Mouse (Mus musculus) C2C12 (cell line): ENCODE measurements around the gene Cltc. TPM values are rescaled to one million over a fixed set of nuclear protein-coding genes. Genes with fewer than 3 reads are reported as not detected.

ENCODE experiments used
- H3K27me3 ChIP-seq: one replicate; pipeline ENCODE4 v1.6.1; 2011; ENCODE audit not compliant: control insufficient read depth, insufficient read depth, insufficient read length
- H3K36me3 ChIP-seq: one replicate; pipeline ENCODE4 v1.6.1; 2011; ENCODE audit not compliant: control insufficient read depth, insufficient read depth
- H3K4me3 ChIP-seq: one replicate; pipeline ENCODE4 v1.5.1; 2011; ENCODE audit warnings: mild to moderate bottlenecking, control low read depth; ENCODE audit not compliant: poor library complexity, insufficient read depth, severe bottlenecking
- H3K79me2 ChIP-seq: one replicate; pipeline ENCODE4 v1.6.1; 2011; ENCODE audit not compliant: control insufficient read depth, insufficient read depth
- H3K79me3 ChIP-seq: one replicate; pipeline ENCODE4 v1.6.1; 2011; ENCODE audit warnings: low read depth, control low read depth
- H3ac ChIP-seq: one replicate; pipeline ENCODE3; 2011; ENCODE audit warnings: low read depth; ENCODE audit not compliant: control insufficient read depth, insufficient read length
- CEBPB ChIP-seq: IDR thresholded peaks from one replicate; pipeline ENCODE4 v1.6.1; 2011; ENCODE audit warnings: low read depth, mild to moderate bottlenecking, control low read depth, moderate library complexity
- CTCF ChIP-seq: IDR thresholded peaks from one replicate; pipeline ENCODE4 v1.5.1; 2011; ENCODE audit not compliant: control insufficient read depth, insufficient read depth, insufficient read length
- FOSL1 ChIP-seq: IDR thresholded peaks from one replicate; pipeline ENCODE4 v1.8.0; 2011; ENCODE audit warnings: mild to moderate bottlenecking, low read length; ENCODE audit not compliant: poor library complexity, insufficient read depth, severe bottlenecking
- MAX ChIP-seq: IDR thresholded peaks from one replicate; pipeline ENCODE4 v1.6.1; 2011; ENCODE audit warnings: mild to moderate bottlenecking, control low read depth
- MYOD1 ChIP-seq: IDR thresholded peaks from one replicate; pipeline ENCODE4 v1.6.1; 2011; ENCODE audit warnings: low read depth; ENCODE audit not compliant: control insufficient read depth, insufficient read length
- MYOG ChIP-seq: IDR thresholded peaks from one replicate; pipeline ENCODE4 v1.6.1; 2011; ENCODE audit not compliant: control insufficient read depth, insufficient read length; ENCODE audit errors: extremely low read depth
- USF1 ChIP-seq: IDR thresholded peaks from one replicate; pipeline ENCODE4 v1.6.1; 2011; ENCODE audit warnings: low read depth, mild to moderate bottlenecking, control low read depth, moderate library complexity
- polyA plus RNA-seq: library from polyadenylated mRNA; unstranded; fragments of >200 nt; fragmentation: generic; extraction: Trizol; gene quantifications from one replicate; pipeline ENCODE4 v1.2.1, GENCODE M21; 2012; ENCODE audit warnings: missing spikeins

Gene Cltc
- polyA plus RNA-seq, 1 experiment: 65.1 TPM

- Histone ChIP-seq H3K79me2 (peaks cover 97% of the 10 kb centered on the region), H3K36me3 (peaks cover 52% of the 10 kb centered on the region), H3K4me3 (no peak overlapping the region), H3ac (no peak overlapping the region), H3K27me3 (no peaks in the 10 kb centered on the region), H3K79me3 (peaks cover 70% of the 10 kb centered on the region)
- no peak for TF ChIP-seq MYOG
- TF ChIP-seq MYOD1: no peak
- no peak for TF ChIP-seq FOSL1
- TF ChIP-seq CTCF: no peak
- no peak for TF ChIP-seq USF1
- TF ChIP-seq CEBPB: no peak
- TF ChIP-seq MAX: no peak
These were observed 19.9 kb downstream of the Cltc start for GRCm38 (mm10) chr11:86737301-86738000.

- no peak for TF ChIP-seq MYOG
- no peak for TF ChIP-seq FOSL1
- no peak for TF ChIP-seq MYOD1
- TF ChIP-seq USF1: no peak
- no peak for TF ChIP-seq CTCF
- no peak for TF ChIP-seq MAX
- no peak for TF ChIP-seq CEBPB
- peaks cover 49% of the 10 kb centered on the region for H3K79me3 ChIP-seq
- H3ac ChIP-seq: no peak overlapping the region
- H3K4me3 ChIP-seq: no peak overlapping the region
- peaks cover 82% of the 10 kb centered on the region for H3K79me2 ChIP-seq
- no peaks in the 10 kb centered on the region for H3K27me3 ChIP-seq
- peaks cover 69% of the 10 kb centered on the region for H3K36me3 ChIP-seq
These were observed 22.4 kb downstream of the Cltc start for GRCm38 (mm10) chr11:86734993-86735392.

- peaks cover 81% of the 10 kb centered on the region for H3K79me2 ChIP-seq
- H3K4me3 ChIP-seq: no peak overlapping the region
- H3K36me3 ChIP-seq: peaks cover 71% of the 10 kb centered on the region
- TF ChIP-seq USF1: no peak
- no peak for TF ChIP-seq MYOD1
- TF ChIP-seq MYOG: no peak
- TF ChIP-seq CEBPB: no peak
- TF ChIP-seq FOSL1: no peak
- TF ChIP-seq MAX: no peak
- no peak for TF ChIP-seq CTCF
- H3ac ChIP-seq: no peak overlapping the region
- H3K79me3 ChIP-seq: peaks cover 43% of the 10 kb centered on the region
- H3K27me3 ChIP-seq: no peaks in the 10 kb centered on the region
These were observed 23.0 kb downstream of the Cltc start for GRCm38 (mm10) chr11:86734241-86734939.

- no peaks in the 10 kb centered on the region for H3K27me3 ChIP-seq
- peaks cover 61% of the 10 kb centered on the region for H3K79me2 ChIP-seq
- peaks cover 18% of the 10 kb centered on the region for H3K79me3 ChIP-seq
- no peak overlapping the region for H3ac ChIP-seq
- no peak overlapping the region for H3K4me3 ChIP-seq
- H3K36me3 ChIP-seq: peaks cover 94% of the 10 kb centered on the region
- TF ChIP-seq USF1 (no peak), MAX (no peak)
These were observed 25.9 kb downstream of the Cltc start for GRCm38 (mm10) chr11:86731443-86731842.

- no peaks in the 10 kb centered on the region for H3K27me3 ChIP-seq
- no peak overlapping the region for H3K4me3 ChIP-seq
- H3K79me2 ChIP-seq: peaks cover 23% of the 10 kb centered on the region
- TF ChIP-seq MYOD1 (no peak), CEBPB (no peak), MYOG (no peak), USF1 (no peak), FOSL1 (no peak), CTCF (no peak), MAX (no peak)
- H3K36me3 ChIP-seq: peaks cover 99% of the 10 kb centered on the region
- no peak overlapping the region for H3ac ChIP-seq
- H3K79me3 ChIP-seq: peaks cover 3% of the 10 kb centered on the region
These were observed 31.8 kb downstream of the Cltc start for GRCm38 (mm10) chr11:86725607-86726006.
